Mouse (Mus musculus) thymus, postnatal 14 days (tissue): ENCODE data around the gene Cpa2.

Source experiments
- DNase-seq: peaks from one replicate; pipeline ENCODE4 v3.0.0; 2021

Gene Cpa2

GRCm38 (mm10) chr6:30549231-30549761 is 7.9 kb downstream of the Cpa2 start:
- no peak for DNase-seq

- DNase-seq = no peak
These were observed 9.3 kb downstream of the Cpa2 start for GRCm38 (mm10) chr6:30550496-30551192.

GRCm38 (mm10) chr6:30551193-30551515 is 9.8 kb downstream of the Cpa2 start:
- DNase-seq = no peak

- DNase-seq = no peak
These were observed 10.5 kb downstream of the Cpa2 start for GRCm38 (mm10) chr6:30551644-30552580.

- no peak for DNase-seq
These were observed 11.2 kb downstream of the Cpa2 start for GRCm38 (mm10) chr6:30552628-30553027.

- DNase-seq = no peak
These were observed 12.1 kb downstream of the Cpa2 start for GRCm38 (mm10) chr6:30553381-30554010.

GRCm38 (mm10) chr6:30554092-30554491 is 12.7 kb downstream of the Cpa2 start:
- DNase-seq = no peak

- no peak for DNase-seq
These were observed 13.3 kb downstream of the Cpa2 start for GRCm38 (mm10) chr6:30554621-30555170.

GRCm38 (mm10) chr6:30556080-30556479 is 14.7 kb downstream of the Cpa2 start:
- no peak for DNase-seq

GRCm38 (mm10) chr6:30559726-30560125 is 18.3 kb downstream of the Cpa2 start:
- no peak for DNase-seq

- no peak for DNase-seq
These were observed 20.8 kb downstream of the Cpa2 start for GRCm38 (mm10) chr6:30562132-30562531.

GRCm38 (mm10) chr6:30563575-30563974 is 22.2 kb downstream of the Cpa2 start:
- no peak for DNase-seq

- DNase-seq = no peak
These were observed 22.7 kb downstream of the Cpa2 start for GRCm38 (mm10) chr6:30564051-30564450.

- no peak for DNase-seq
These were observed 26.7 kb downstream of the Cpa2 start, which contains the start of gene Cpa4 for GRCm38 (mm10) chr6:30568069-30568468. TSS of gene Cpa4 (plus strand) at chr6:30568369.

- DNase-seq = no peak
These were observed 27.9 kb downstream of the Cpa2 start for GRCm38 (mm10) chr6:30569331-30569730.

- DNase-seq = no peak
These were observed 28.6 kb downstream of the Cpa2 start for GRCm38 (mm10) chr6:30570012-30570411.

GRCm38 (mm10) chr6:30572456-30573311 is 31.3 kb downstream of the Cpa2 start:
- no peak for DNase-seq

GRCm38 (mm10) chr6:30573380-30573779 is 32.0 kb downstream of the Cpa2 start:
- DNase-seq = no peak

GRCm38 (mm10) chr6:30574945-30575344 is 33.6 kb downstream of the Cpa2 start:
- DNase-seq = no peak

GRCm38 (mm10) chr6:30576477-30577203 is 35.3 kb downstream of the Cpa2 start:
- no peak for DNase-seq
